Mouse (Mus musculus): ENCODE results near the gene Hspbp1.
A peak's percentile ranks its signal among the peaks of the same experiment; 100 is the strongest.

Gene Hspbp1

GRCm38 (mm10) chr7:4666871-4667270 is 18.0 kb downstream of the Hspbp1 start:
- no peak for DNase-seq

DNA sequence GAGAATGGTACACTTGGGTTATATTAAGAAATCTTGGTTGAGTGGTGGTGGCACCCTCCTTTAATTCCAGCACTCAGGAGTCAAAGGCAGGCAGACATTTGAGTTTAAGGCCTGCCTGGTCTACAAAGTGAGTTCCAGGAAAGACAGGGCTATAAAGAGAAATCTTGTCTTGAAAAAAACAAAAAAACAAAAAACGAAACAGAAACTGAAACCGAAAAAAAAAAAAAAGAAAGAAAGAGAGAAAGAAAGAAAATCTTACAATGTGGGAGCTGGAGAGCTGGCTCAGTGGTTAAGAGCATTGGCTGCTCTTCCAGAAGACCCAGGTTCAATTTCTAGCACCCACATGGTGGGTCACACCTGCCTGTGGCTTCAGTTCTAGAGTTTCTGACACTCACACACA is 21.1 kb downstream of the Hspbp1 start:
- no peak for DNase-seq

DNA sequence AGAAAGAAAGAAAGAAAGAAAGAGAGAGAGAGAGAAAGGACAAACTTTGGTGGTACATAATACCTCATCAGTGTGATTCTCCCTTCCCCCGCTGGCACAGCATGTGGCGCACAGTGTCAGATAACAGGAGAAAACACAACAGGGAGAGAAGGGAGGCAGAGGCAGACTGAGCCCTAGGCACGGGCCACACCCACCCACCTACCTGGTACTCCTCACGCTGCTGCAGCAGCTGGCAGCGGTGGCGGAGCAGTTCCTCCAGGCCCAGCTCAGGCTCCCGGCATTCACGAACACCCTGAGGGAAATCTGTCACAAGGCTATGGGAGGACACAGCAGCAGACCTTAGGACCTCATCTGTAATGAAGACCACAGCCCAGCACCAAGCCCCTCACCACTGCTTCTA is 21.7 kb downstream of the Hspbp1 start:
- no peak for DNase-seq

- DNase-seq: no peak
These were observed 24.9 kb downstream of the Hspbp1 start for GRCm38 (mm10) chr7:4659911-4660443.

- DNase-seq: peak; percentile 97
These were observed 25.8 kb downstream of the Hspbp1 start, which contains the start of gene Ppp6r1 for GRCm38 (mm10) chr7:4658912-4659551. Gene Ppp6r1, minus strand, starts transcription at chr7:4659019.

GRCm38 (mm10) chr7:4658128-4658907 is 26.6 kb downstream of the Hspbp1 start:
- DNase-seq: no peak

DNA sequence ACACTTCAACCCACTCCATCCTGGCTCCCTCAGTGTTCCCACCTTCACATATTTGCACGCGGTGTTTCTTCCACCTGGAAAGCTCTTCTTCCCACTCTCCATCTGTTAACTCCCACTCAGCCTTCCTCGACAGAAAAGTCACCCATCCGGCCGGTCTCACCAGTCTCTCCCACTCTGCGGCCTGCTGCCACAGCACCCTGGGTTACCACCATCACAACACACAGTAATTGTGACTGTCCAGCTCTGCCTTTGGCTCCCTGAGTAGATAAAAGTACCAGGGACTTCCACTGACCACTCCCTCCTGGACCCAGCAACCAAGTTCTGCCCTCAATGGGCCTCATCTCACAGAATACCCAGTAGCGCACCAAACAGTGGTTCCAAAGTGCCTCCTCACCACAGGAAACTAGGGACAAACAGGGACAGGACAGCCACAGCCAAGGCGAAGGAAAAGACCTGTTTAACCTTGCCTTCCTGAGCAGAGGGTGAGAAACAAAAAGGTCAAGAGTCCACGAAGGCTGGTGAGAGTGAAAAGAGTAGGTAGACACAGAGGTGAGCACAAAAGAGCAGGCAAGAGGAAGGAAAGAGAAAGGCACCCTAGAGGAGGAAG is 27.2 kb downstream of the Hspbp1 start:
- DNase-seq: peak; percentile 29

DNA sequence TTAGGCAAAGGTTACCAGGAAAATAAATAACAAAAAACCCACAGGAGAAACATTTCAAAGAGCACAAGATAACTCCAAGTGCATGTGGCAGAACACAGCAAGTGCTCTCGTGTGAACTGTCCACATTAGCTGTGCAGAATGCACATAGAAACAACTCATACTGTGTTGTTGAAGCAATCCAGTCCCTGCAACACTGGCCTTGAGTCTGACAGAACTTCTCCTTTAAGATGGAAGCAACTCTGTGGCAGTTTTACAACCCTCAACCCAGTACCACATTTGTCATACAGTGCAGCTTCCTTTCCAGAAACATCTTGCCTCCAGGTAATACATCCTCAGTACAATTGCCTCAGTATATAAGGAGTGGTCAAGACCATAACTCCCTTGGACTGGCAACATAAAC is 28.1 kb downstream of the Hspbp1 start:
- DNase-seq: no peak

- DNase-seq: no peak
These were observed 29.0 kb downstream of the Hspbp1 start for GRCm38 (mm10) chr7:4655916-4656315.

DNA sequence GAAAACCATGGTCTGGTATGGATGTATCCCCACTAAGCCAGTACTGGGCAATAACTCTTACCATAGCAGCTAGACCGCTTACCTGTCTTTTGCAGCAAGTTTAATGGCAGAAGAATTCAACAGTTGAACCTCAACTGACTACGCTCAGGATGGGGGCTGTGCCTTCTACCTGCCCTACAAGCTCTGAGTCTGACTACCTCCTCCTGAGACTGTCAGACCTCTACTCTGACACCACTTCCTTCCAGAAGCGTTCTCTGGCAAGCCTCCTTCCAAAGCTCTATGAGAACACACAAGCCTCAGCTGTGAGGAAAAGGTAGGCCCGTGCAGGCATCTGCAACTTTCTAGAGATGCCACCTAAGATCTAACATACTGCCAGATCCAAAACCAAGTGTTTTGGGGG is 29.5 kb downstream of the Hspbp1 start:
- no peak for DNase-seq

DNA sequence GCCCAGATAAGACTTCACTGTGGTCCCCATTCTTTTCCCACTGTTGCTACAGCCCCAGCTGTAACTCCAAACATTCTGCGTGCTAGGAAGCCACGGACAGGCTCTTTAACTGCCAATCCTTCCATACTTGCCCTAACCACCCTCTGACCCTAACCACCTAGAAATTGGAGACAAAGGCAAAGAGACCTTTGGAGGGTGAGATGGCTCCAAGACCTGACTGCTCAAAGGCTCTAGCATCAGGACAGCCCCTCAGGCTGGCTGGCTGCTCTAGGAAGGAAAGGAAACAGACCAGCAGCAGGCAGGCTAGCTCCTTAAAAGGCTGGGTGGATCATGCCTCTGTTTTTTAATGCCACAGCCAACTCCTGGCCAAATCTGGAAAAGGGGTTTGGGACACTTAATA is 30.6 kb downstream of the Hspbp1 start:
- no peak for DNase-seq

- peak; percentile 45 for DNase-seq
These were observed 31.1 kb downstream of the Hspbp1 start for GRCm38 (mm10) chr7:4653780-4654179.

DNA sequence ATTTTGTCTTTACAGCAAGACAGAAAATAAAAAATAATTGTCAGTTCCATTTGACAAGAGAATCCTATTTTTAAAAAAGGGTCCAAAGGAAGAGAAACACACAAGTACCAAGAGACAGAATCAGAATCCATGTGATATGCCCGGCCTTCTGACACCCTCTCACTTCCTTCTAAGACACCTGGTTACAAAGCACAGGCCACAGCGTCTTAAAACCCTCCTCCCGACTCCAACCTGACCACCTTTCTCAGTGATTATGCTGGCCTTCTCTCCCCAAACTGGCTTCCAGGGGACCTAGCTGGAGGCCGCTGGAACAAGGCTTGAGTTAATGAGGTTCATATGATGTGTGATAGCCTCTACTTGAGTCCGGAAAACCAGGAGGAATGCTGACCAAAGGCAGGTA is 31.5 kb downstream of the Hspbp1 start:
- DNase-seq: no peak

DNA sequence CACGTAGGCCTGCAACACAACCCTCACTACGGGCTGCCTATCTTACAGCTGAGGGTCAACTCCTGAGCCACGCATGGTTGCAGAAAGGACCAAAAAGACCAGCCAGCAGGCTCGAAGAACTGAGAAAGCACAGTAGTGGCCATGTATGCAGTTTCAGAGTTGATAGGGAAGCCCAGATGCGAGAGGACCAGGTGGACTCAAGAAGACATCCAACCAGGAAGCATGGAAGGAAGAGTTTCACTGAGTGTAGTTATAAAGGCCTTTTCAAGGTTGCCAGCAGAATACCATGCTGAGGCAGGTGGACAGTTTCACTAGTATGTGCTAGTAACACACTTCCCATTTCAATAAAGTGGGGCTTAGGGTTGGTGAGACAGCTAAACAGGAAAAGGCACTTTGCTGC is 32.1 kb downstream of the Hspbp1 start:
- DNase-seq: no peak

- no peak for DNase-seq
These were observed 33.3 kb downstream of the Hspbp1 start for GRCm38 (mm10) chr7:4651581-4651980.

DNA sequence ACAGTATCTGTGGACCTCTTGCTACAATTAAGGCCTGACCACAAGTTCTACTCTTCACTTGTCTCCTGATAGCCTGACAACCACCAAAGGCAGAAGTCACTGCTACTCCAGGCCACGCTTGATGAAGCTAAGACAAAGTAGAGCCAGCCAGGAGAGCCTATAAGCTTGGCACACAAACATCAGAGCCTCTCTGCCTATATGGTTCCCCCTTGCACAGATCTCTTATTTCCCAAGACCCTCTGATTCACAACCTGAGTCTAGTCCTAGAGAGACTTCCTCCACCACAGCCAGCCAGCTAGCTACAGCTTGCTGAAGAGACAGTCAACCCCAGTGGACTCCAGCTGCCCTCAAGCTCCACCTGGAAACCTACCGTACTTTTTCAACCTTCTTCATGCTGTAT is 36.9 kb downstream of the Hspbp1 start:
- DNase-seq: no peak

- peak; percentile 36 for DNase-seq
These were observed 37.6 kb downstream of the Hspbp1 start for GRCm38 (mm10) chr7:4647291-4647690.

DNA sequence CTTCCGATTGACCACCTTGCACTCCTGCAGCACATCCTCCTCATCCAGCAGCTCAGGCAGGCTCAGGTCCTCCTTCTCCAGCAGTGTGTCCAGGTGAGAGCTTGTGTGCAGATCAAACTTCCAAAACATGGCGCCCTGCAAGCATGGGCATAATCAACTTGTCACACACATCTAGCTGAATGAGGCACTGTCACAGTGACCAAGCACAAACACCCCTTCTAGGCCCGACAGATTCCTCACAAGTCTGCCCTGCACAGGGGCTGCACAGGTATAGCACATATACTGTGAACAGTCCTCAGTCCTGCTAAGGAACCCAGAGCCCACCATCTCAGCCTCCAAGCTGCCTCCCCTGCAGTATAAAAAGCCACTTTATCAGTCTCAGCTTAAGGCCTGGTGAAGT is 38.1 kb downstream of the Hspbp1 start:
- DNase-seq: no peak

DNA sequence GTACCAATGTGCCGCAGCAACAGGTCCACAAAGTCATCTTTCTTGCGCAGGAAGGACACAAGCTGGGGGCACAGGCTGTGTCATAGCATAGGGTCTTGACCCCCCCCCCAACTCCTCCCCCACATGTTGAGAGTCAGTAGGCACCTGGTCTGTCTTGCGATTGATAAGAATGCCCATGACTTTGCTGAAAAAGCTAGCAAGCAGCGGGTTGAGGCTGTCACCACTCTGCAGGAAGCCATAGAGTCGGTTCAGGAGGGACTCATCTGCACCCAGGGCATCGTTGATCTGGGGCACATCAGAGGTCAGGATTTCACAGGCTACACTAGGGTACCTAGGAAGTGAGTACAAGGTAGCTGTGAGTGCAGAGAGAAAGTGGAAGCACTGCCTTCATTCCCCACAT is 41.6 kb downstream of the Hspbp1 start:
- no peak for DNase-seq

DNA sequence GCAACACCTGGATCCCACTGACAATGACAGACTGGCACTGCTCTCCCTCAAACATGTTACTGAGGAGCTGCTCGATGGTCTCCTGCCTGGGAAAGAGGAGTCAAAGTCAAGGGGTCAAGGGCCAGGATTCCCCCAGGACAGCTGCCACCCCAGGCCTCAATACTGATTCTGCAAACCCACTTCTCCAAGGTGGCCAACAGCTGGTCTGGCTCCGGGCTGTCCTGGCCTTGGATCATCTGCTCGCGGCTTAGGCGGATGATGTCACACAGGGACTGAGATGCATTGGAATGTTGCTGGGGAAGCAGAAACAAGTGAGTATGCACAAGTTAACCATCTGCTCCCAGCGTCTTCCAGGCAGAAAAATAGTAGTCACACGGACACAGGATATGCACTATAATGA is 42.9 kb downstream of the Hspbp1 start:
- no peak for DNase-seq

- DNase-seq: no peak
These were observed 43.7 kb downstream of the Hspbp1 start for GRCm38 (mm10) chr7:4641155-4641554.

DNA sequence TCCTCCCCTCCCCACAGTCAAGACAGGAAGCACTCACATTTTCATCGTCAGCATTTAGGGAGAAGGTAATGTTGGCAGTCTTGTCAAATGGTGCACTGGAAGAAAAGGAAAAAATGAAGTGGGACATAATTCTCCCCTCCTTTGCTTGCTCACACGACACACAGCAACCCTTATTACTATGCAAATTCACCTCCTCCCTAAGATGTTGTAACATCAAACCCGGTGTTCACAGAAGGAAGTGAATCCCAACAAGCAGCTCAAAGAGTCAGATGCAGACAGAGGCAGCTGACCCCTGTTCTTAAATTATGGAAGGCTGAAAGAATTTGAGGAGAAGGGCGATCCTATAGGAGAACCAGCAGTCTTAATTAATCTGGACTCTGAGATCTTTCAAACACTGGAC is 48.7 kb downstream of the Hspbp1 start:
- no peak for DNase-seq

DNA sequence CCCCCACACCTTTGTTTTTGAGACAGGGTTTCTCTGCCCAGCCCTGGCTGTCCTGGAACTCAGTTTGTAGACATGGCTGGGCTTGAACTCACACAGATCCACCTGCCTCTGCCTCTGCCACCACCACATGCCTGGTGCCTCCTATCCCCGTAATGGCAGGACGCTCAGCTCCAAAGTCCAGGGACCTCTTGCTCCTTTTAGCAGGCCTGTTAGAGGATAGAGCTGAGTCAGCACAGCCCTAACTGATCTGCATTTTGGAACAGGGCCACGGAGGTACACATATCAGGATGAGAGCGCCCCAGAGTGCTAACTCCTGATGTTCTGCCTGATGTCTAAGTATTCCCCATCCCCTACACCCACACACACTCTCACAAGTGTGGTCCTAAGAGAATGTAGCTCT is 53.8 kb downstream of the Hspbp1 start, which contains the start of gene Tmem86b:
Tmem86b (minus strand) TSS at position 392 of the 400 bp plus-strand sequence.
- no peak for DNase-seq

DNA sequence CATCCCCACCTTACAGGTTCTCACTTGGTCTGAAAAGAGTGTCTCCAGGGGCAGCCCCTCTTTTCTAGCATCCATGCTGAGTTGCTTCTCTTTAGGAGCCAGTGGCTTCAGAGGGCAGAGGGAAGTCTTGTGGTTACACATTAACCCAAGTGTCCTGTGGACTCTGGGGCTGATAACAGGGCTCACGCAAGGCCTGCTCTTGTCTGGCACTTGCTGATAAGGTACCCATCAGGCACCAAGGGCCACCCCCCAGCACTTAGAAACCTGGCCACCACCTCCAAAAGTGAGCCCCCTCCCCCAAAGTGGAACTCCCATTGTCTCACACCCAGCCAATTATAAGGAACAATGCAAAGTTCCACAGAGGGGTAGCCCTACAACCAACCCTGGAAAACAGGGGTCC is 54.7 kb downstream of the Hspbp1 start:
- no peak for DNase-seq
